Mouse (Mus musculus): ENCODE data around the gene Zfp319.

GRCm38 (mm10) chr8:95312836-95313235 lies 18.9 kb downstream of the Zfp319 start:
- peak; percentile 57 for TF ChIP-seq CTCF (IDR thresholded peaks at IDR 0.05; ENCODE audit: low read depth)
- no peak for TF ChIP-seq EP300 (IDR thresholded peaks at IDR 0.05; ENCODE audit: low read depth)
